Mouse (Mus musculus) heart, embryonic 16.5 days (tissue): ENCODE results near the gene Erbin. TPM values are rescaled to one million over a fixed set of nuclear protein-coding genes. Genes with fewer than 3 reads are reported as not detected.

Source experiments
- ATAC-seq: fragments of 200-750 bp; cut with Nextera tagmentation; replicated peaks from 2 replicates; pipeline ENCODE4 v1.8.0; 2017; ENCODE audit warnings: moderate number of reproducible peaks; ENCODE audit not compliant: insufficient read depth, low FRiP score; ENCODE audit errors: extremely low read depth
- H3K27ac ChIP-seq: fragments of 300-500 bp; sonication (generic); 2 replicates; pipeline ENCODE4 v1.5.1; 2014; ENCODE audit warnings: mild to moderate bottlenecking, low read length, control low read depth, moderate library complexity
- H3K27me3 ChIP-seq: fragments of 300-500 bp; sonication (generic); 2 replicates; pipeline ENCODE4 v1.6.1; 2014; ENCODE audit warnings: low read length, mixed read lengths; ENCODE audit not compliant: control insufficient read depth, insufficient read depth
- H3K36me3 ChIP-seq: fragments of 300-500 bp; sonication (generic); 2 replicates; pipeline ENCODE4 v1.6.1; 2014; ENCODE audit not compliant: control insufficient read depth, insufficient read depth
- H3K4me1 ChIP-seq: fragments of 300-500 bp; sonication (generic); 2 replicates; pipeline ENCODE4 v1.6.1; 2014; ENCODE audit warnings: low read length, mixed read lengths; ENCODE audit not compliant: control insufficient read depth, insufficient read depth
- H3K4me2 ChIP-seq: fragments of 300-500 bp; sonication (generic); 2 replicates; pipeline ENCODE4 v1.6.1; 2014; ENCODE audit warnings: low read depth, mild to moderate bottlenecking, control low read depth, low read length
- H3K4me3 ChIP-seq: fragments of 300-500 bp; sonication (generic); 2 replicates; pipeline ENCODE4 v1.5.1; 2014; ENCODE audit warnings: mild to moderate bottlenecking, control low read depth, low read length
- H3K9ac ChIP-seq: fragments of 300-500 bp; sonication (generic); 2 replicates; pipeline ENCODE4 v1.6.1; 2014; ENCODE audit warnings: low read length, control low read depth
- H3K9me3 ChIP-seq: fragments of 300-500 bp; sonication (generic); replicated peaks from 2 replicates; pipeline ENCODE4 v1.6.1; 2016; ENCODE audit warnings: low read length; ENCODE audit not compliant: control insufficient read depth
- WGBS: fragments of 180-500 bp; shearing (Covaris S2); extraction: QIAGEN DNeasy Blood & Tissue Kit; methylation state at CpG from one replicate; pipeline ENCODE4 v1.1.7; 2014; 5-methylcytosine and 5-hydroxymethylcytosine counted together
- polyA plus RNA-seq: library from polyadenylated mRNA; unstranded; fragments of >200 nt; fragmentation: Nextera tagmentation; extraction: Ambion mirVana; gene quantifications from 2 replicates; pipeline ENCODE4 v1.2.1, GENCODE M21; 2015

The Erbin gene
- polyA plus RNA-seq, 1 experiment from 2014 or later, result 10.2 TPM

GRCm38 (mm10) chr13:103890038-103890437, 30.3 kb downstream of the Erbin start:
- Histone ChIP-seq H3K4me2 (no peak overlapping the region), H3K9me3 (no peaks in the 10 kb centered on the region), H3K36me3 (peaks cover 3% of the 10 kb centered on the region; the same call in 1 of the 2 replicates), H3K27me3 (no peaks in the 10 kb centered on the region), H3K9ac (no peak overlapping the region), H3K4me3 (no peak overlapping the region), H3K27ac (no peak overlapping the region), H3K4me1 (peaks cover 8% of the 10 kb centered on the region; the same call in 1 of the 2 replicates)
- ATAC-seq, result no peak
- WGBS, result 64% methylated on average over 3 of the region's 3 CpGs

GRCm38 (mm10) chr13:103886503-103886902, 33.8 kb downstream of the Erbin start:
- no peak overlapping the region for H3K4me3 ChIP-seq
- peaks cover 3% of the 10 kb centered on the region; the same call in 1 of the 2 replicates for H3K36me3 ChIP-seq
- no peak overlapping the region for H3K27ac ChIP-seq
- ATAC-seq, result no peak
- H3K9ac ChIP-seq, result no peak overlapping the region
- no peaks in the 10 kb centered on the region for H3K9me3 ChIP-seq
- H3K4me1 ChIP-seq, result peaks cover 4% of the 10 kb centered on the region; the same call in 1 of the 2 replicates
- WGBS, result 81% methylated on average over 3 of the region's 3 CpGs
- no peak overlapping the region for H3K4me2 ChIP-seq
- no peaks in the 10 kb centered on the region for H3K27me3 ChIP-seq

GRCm38 (mm10) chr13:103881200-103881599, 39.1 kb downstream of the Erbin start:
- 83% methylated on average over 4 of the region's 4 CpGs for WGBS
- no peaks in the 10 kb centered on the region; the same call in 1 of the 2 replicates for H3K36me3 ChIP-seq
- ATAC-seq, result no peak

GRCm38 (mm10) chr13:103876743-103877142, 43.6 kb downstream of the Erbin start:
- Histone ChIP-seq H3K4me2 (no peak overlapping the region), H3K36me3 (no peaks in the 10 kb centered on the region), H3K9me3 (no peaks in the 10 kb centered on the region), H3K27me3 (no peaks in the 10 kb centered on the region), H3K4me3 (no peak overlapping the region), H3K27ac (no peak overlapping the region), H3K9ac (no peak overlapping the region), H3K4me1 (no peaks in the 10 kb centered on the region)
- no peak for ATAC-seq

More at GRCm38 (mm10) chr13:103881200-103881599, 39.1 kb downstream of the Erbin start:
- Histone ChIP-seq H3K4me3 (no peak overlapping the region), H3K27ac (no peak overlapping the region), H3K27me3 (no peaks in the 10 kb centered on the region), H3K9ac (no peak overlapping the region), H3K4me1 (no peaks in the 10 kb centered on the region), H3K9me3 (no peaks in the 10 kb centered on the region), H3K4me2 (no peak overlapping the region)

- no peaks in the 10 kb centered on the region; the same call in 1 of the 2 replicates for H3K4me1 ChIP-seq
- H3K27ac ChIP-seq, result no peak overlapping the region
- H3K4me2 ChIP-seq, result no peak overlapping the region
- no peak for ATAC-seq
- H3K27me3 ChIP-seq, result no peaks in the 10 kb centered on the region
- no peaks in the 10 kb centered on the region for H3K36me3 ChIP-seq
- H3K9me3 ChIP-seq, result no peaks in the 10 kb centered on the region
- no peak overlapping the region for H3K9ac ChIP-seq
- WGBS, result 73% methylated on average over 6 of the region's 6 CpGs
- no peak overlapping the region for H3K4me3 ChIP-seq
These were observed 44.3 kb downstream of the Erbin start for GRCm38 (mm10) chr13:103875823-103876514.

- H3K4me3 ChIP-seq, result no peak overlapping the region
- WGBS, result 68% methylated on average over 3 of the region's 3 CpGs
- peaks cover 2% of the 10 kb centered on the region; the same call in 1 of the 2 replicates for H3K4me1 ChIP-seq
- H3K27ac ChIP-seq, result no peak overlapping the region
- no peak for ATAC-seq
- peaks cover 3% of the 10 kb centered on the region for H3K36me3 ChIP-seq
- H3K9me3 ChIP-seq, result no peaks in the 10 kb centered on the region
- H3K27me3 ChIP-seq, result no peaks in the 10 kb centered on the region
- no peak overlapping the region for H3K4me2 ChIP-seq
- no peak overlapping the region for H3K9ac ChIP-seq
These were observed 49.5 kb downstream of the Erbin start for GRCm38 (mm10) chr13:103870786-103871185.

- Histone ChIP-seq H3K4me2 (no peak overlapping the region), H3K4me3 (no peak overlapping the region), H3K9ac (no peak overlapping the region), H3K27me3 (no peaks in the 10 kb centered on the region), H3K27ac (no peak overlapping the region), H3K36me3 (peaks cover 3% of the 10 kb centered on the region), H3K4me1 (peaks cover 2% of the 10 kb centered on the region; the same call in 1 of the 2 replicates), H3K9me3 (no peaks in the 10 kb centered on the region)
- ATAC-seq, result no peak
- 97% methylated on average over 1 of the region's 1 CpGs for WGBS
These were observed 50.2 kb downstream of the Erbin start for GRCm38 (mm10) chr13:103870117-103870516.

GRCm38 (mm10) chr13:103868875-103869274, 51.4 kb downstream of the Erbin start:
- H3K4me1 ChIP-seq, result peaks cover 2% of the 10 kb centered on the region; the same call in 1 of the 2 replicates
- no peak overlapping the region for H3K4me3 ChIP-seq
- no peak for ATAC-seq
- H3K4me2 ChIP-seq, result no peak overlapping the region
- H3K36me3 ChIP-seq, result peaks cover 6% of the 10 kb centered on the region
- no peak overlapping the region for H3K27ac ChIP-seq
- WGBS, result 44% methylated on average over 1 of the region's 1 CpGs
- no peak overlapping the region for H3K9ac ChIP-seq
- no peaks in the 10 kb centered on the region for H3K9me3 ChIP-seq
- no peaks in the 10 kb centered on the region for H3K27me3 ChIP-seq

GRCm38 (mm10) chr13:103862041-103862440, 58.3 kb downstream of the Erbin start:
- no peaks in the 10 kb centered on the region for H3K9me3 ChIP-seq
- no peak overlapping the region for H3K4me3 ChIP-seq
- no peak for ATAC-seq
- peaks cover 13% of the 10 kb centered on the region for H3K36me3 ChIP-seq
- no peak overlapping the region for H3K4me2 ChIP-seq
- H3K27me3 ChIP-seq, result no peaks in the 10 kb centered on the region
- 83% methylated on average over 4 of the region's 4 CpGs for WGBS
- no peak overlapping the region for H3K27ac ChIP-seq
- H3K9ac ChIP-seq, result no peak overlapping the region
- no peaks in the 10 kb centered on the region for H3K4me1 ChIP-seq
